Mouse (Mus musculus): ENCODE measurements at regions not wholly inside any gene's neighbourhood (a gene's known extent, or its start where the extent isn't known, plus 50 kb on each side); places are given as distances from the start of the nearest gene placed in this dataset.

GRCm38 (mm10) chrX:42401564-42402334 is 87.7 kb upstream of the Tex13c2 start:
- Histone ChIP-seq H3K4me1 (replicated peaks; ENCODE audit: control insufficient read depth, insufficient read depth, low read length) (no peaks in the 10 kb centered on the region; the same call in 1 of the 2 replicates), H3K27ac (ENCODE audit: control insufficient read depth, insufficient read depth, low read length) (no peak overlapping the region), H3K4me3 (ENCODE audit: control insufficient read depth, insufficient read depth, low read length) (no peak overlapping the region), H3K36me3 (ENCODE audit: control insufficient read depth, insufficient read depth, low read length) (no peaks in the 10 kb centered on the region), H3K27me3 (ENCODE audit: control insufficient read depth, insufficient read depth, low read length) (no peaks in the 10 kb centered on the region)
- no peak for DNase-seq
- TF ChIP-seq CTCF (IDR thresholded peaks at IDR 0.05; ENCODE audit: borderline replicate concordance, control insufficient read depth, extremely low read depth, insufficient read depth, low read length, poor library complexity) (no peak), POLR2A (IDR thresholded peaks at IDR 0.05; ENCODE audit: control insufficient read depth, extremely low read depth, insufficient read depth, low read length, poor library complexity) (no peak)
- WGBS = 63% methylated on average over 7 of the region's 7 CpGs

- H3K27me3 ChIP-seq (ENCODE audit: control insufficient read depth, insufficient read depth, low read length) = no peaks in the 10 kb centered on the region
- 55% methylated on average over 4 of the region's 4 CpGs for WGBS
- no peak for DNase-seq
- no peak for TF ChIP-seq POLR2A (IDR thresholded peaks at IDR 0.05; ENCODE audit: control insufficient read depth, extremely low read depth, insufficient read depth, low read length, poor library complexity)
- no peaks in the 10 kb centered on the region; the same call in 1 of the 2 replicates for H3K4me1 ChIP-seq (replicated peaks; ENCODE audit: control insufficient read depth, insufficient read depth, low read length)
- H3K4me3 ChIP-seq (ENCODE audit: control insufficient read depth, insufficient read depth, low read length) = no peak overlapping the region
- H3K36me3 ChIP-seq (ENCODE audit: control insufficient read depth, insufficient read depth, low read length) = no peaks in the 10 kb centered on the region
- no peak overlapping the region for H3K27ac ChIP-seq (ENCODE audit: control insufficient read depth, insufficient read depth, low read length)
These were observed 87.2 kb upstream of the Tex13c2 start for GRCm38 (mm10) chrX:42402335-42402605.

DNA sequence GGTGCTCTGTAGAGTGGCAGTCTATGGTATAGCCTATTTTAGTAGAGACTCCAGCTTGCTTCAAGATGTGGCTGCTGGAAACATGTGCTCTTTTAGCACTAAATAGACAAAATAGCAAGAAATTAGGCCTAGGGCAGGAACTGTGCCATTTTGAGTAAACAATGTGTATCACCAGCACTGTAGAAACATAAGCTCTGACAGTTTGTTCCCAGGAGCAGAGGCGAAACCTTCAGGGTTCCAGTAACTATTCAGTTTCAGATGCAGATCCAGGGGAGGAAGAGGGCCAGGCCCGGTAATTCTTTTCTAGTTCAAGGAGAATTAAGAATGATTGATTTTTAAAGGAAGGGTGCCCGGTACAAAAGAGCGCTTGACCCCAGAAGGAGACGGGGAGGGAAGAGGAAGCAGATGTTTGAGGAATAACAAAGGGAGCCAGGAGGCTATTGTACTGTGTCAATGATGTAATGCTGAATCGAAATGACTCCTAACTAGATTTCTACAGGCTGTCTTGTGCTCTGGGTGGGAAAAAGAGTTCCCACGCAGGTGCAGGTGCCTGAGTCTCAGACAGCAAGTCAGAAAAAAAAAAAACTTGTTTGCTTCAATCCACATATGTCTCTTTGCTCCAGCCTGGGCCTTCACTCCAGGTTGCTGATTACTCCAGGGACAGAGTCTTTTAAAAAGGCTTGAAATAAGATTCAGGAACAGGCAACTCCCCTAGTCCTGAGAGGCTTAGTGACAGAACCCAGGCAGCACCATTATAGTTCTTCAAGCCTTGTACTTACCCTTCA is 57.4 kb upstream of the Tex13c2 start:
- 46% methylated on average over 7 of the region's 7 CpGs for WGBS
- no peaks in the 10 kb centered on the region for H3K27me3 ChIP-seq (ENCODE audit: control insufficient read depth, insufficient read depth, low read length)
- H3K4me3 ChIP-seq (ENCODE audit: control insufficient read depth, insufficient read depth, low read length) = no peak overlapping the region
- peak overlapping the region; percentile 73; the same call in 1 of the 2 replicates for H3K27ac ChIP-seq (ENCODE audit: control insufficient read depth, insufficient read depth, low read length)
- no peak for DNase-seq
- no peaks in the 10 kb centered on the region for H3K36me3 ChIP-seq (ENCODE audit: control insufficient read depth, insufficient read depth, low read length)
- TF ChIP-seq POLR2A (IDR thresholded peaks at IDR 0.05; ENCODE audit: control insufficient read depth, extremely low read depth, insufficient read depth, low read length, poor library complexity) = no peak
- no peak for TF ChIP-seq CTCF (IDR thresholded peaks at IDR 0.05; ENCODE audit: borderline replicate concordance, control insufficient read depth, extremely low read depth, insufficient read depth, low read length, poor library complexity)
- H3K4me1 ChIP-seq (replicated peaks; ENCODE audit: control insufficient read depth, insufficient read depth, low read length) = peaks cover 9% of the 10 kb centered on the region
